Mouse (Mus musculus) telencephalon, adult 2 months (tissue): ENCODE results near the gene 1190007I07Rik.

ENCODE experiments used
- DNase-seq: peaks from one replicate; pipeline ENCODE4 v3.0.0-alpha.2; 2011; ENCODE audit warnings: low read depth, low spot score

Gene 1190007I07Rik

DNA sequence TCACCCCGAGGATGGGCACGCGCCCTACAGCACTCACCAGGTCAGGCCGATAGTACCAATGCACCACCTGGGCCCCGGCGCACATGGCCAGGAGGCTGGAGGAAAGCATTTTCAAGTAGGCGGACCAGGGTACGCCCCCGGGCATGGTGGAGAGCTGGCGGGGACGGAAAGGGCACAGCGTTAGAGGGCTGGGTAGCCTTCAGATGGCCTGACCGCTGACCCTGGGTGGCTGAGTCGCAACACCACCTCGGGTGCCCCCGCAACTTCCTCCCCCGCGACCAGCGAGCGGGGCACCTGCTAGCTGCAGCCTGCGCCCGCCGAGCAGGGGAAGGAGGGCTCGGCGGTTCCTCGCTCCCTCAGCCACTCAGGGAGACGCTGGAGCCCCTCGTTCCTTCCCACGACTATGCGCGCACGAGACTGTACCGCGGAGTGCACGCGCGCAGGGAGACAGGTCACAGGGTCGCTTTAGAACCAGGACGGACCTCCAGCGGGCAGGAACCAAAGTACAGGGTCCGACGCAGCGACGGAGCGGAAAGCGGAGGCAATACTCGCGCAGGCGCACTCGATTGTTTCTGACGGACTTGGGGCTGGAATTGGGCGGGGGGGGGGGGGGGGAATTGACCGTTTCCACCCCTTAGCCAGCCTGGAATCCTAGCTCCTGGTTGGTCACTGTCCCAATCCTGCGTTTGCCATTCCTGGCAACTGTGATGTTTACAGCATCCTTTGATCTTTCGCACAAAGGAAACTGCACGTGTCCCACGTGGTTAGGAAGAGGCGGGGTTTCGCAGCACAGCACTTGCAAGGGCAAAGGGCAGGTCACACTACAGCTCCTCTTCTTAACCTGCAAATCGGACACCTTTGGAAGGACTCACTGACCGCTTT is at the start of gene 1190007I07Rik:
Gene 1190007I07Rik, minus strand, starts transcription at position 558 of the 882 bp plus-strand sequence.
- DNase-seq, result peak; percentile 79

DNA sequence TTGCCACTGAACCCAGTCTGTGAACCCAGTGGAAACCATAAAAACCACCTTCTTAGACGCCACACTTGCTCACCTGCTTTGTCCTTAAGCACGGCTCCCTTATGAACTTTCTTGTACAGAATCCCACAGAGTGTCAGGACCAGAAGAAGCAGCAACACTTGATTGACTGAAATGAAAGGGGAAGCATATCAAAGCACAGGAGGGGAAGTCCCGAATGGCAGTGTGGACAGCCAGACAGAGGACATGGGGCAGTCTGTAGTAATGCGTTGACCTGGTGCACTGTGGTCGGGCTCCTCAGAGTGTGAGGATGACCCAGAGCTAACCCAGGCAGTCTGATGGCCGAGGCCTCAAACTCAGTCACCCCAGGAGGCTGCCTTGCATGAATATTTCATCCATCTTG is 47.2 kb upstream of the 1190007I07Rik start:
- DNase-seq, result no peak

DNA sequence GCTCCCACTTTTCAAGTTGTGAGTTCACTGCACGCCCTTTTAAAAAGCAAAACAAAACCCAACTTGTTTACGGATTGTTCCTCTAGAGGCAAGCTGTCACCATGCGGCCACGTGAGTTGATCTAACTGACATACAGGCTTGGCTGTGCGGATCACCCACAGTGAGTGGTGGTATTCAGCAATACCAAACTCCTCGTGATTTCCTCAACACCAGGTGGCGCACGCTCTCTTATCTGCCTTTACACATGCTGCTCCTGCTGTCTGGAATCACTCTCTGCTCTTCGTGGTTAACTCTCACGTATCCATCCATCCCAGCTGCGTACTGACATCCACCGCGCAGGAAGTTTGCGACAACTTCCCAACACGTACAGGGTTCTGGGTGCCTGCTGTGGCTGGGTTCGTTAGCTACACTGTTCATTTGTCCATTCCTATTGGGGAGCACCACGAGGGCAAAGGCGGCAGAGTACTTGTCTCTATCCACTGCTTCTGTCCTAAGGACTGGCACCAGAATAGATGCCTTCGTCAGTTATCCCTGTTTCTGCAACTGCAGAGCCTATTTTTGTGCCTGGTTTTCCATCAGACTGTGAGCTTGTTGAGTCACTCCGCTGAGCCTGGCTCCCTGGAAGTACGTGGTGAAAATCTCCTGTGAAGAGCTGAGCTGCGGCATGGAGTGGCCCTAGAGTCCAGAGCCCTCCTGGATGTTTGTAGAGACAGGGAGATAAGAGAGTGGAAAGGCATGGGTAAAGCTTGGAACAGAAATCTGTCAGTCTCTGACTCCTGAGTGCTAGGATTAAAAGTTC is 43.6 kb upstream of the 1190007I07Rik start:
- DNase-seq, result peak; percentile 88

DNA sequence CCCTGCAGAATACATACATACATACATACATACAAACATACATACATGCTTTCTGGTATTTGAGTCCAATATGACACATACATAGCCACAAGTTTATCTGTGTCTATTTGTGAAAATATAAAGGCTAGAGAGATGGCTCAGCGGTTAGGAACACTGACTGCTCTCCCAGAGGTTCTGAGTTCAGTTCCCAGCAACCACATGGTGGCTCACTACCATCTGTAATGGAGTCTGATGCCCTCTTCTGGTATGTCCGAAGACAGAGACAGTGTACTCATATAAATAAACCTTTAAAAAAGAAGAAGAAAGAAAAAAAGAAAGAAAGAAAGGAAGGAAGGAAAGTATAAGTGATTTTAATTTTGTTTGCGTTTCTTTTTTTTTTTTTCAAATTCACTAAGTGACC is 42.9 kb upstream of the 1190007I07Rik start:
- DNase-seq, result no peak

DNA sequence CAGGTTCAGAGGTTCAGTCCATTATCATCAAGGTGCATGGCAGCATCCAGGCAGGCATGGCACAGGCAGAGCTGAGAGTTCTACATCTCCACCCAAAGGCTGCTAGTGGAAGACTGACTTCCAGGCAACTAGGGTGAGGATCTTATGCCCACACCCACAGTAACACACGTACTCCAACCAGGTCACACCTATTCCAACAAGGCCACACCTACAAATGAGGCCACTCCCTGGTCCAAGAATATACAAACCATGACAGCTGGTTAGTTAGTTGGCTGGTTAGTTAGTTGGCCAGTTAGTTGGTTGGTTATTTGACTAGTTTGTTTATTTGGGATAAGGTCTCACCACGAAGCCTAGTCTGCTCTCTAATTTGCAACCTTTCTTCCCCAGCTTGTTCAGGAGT is 40.3 kb upstream of the 1190007I07Rik start:
- no peak for DNase-seq

DNA sequence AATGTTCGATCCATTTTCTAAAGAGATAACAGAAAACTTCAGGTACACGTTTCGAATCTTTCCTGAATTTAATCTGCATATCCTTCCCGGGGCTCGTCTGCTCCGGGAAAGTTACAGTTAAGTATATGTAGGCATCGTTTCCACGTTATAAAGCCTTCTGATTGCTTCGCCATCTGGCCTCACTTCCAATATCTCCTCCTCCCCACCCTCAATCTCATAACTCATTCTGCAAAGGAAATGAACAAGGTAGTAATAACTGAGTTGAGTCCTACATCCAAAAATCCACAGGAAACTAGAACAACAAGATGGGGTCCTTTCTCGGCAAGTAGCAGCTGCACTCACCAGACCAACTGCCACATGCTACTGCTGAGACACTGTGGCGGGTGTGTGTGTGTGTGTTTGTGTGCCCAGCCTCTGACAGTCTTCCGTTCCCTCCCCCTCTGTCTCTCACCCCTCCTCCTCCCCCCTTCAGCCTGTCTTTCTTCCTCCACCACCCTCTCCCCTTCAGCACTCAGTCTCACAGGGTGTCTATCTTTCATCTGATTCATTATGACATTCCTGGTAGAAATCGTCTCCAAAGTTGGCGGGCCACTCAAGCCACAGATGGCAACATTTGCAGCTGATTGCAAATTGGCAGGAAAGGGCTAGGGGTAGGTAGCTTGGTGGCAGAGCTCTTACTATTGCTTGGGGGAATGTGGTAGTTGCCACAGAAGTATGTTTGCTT is 39.4 kb upstream of the 1190007I07Rik start:
- DNase-seq, result peak; percentile 63

DNA sequence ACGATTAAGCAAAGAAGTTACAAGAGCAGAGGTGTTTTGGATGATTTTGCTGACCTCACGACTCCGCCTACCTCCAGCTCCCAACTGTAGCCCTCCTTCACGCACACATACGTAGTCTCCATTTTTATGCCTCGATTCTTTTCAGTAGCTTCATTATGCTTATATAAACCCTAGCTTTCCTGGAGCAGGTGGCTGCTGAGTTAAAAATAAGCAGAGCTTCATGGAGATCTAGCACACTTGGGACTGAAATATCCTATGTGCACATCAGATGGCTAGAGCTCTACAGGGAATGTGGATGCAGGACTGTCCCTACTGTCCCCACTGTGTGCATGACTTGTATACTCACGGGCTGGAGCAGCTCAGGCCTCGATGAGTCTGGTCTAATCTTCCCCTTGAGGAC is 38.8 kb upstream of the 1190007I07Rik start:
- DNase-seq, result peak; percentile 94

DNA sequence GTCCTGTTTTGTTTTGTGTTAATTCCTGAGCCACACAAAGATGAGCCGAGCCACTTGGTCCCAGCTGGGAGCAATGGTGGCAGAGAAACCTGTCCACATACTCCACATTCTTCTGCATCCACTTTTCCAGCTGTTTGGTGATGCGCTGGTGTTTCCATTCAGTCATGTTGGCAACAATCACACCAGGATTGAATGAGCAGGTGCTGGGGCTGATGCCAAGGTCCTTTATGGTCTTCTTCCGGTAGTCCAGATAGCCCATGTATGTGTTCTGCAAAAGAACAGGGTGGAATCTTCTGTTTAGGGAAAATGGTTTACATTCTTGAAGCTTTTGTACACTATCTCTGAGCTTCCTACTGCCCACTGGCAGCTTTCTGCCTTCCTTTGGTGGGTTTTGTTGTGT is 31.6 kb upstream of the 1190007I07Rik start:
- DNase-seq, result no peak

DNA sequence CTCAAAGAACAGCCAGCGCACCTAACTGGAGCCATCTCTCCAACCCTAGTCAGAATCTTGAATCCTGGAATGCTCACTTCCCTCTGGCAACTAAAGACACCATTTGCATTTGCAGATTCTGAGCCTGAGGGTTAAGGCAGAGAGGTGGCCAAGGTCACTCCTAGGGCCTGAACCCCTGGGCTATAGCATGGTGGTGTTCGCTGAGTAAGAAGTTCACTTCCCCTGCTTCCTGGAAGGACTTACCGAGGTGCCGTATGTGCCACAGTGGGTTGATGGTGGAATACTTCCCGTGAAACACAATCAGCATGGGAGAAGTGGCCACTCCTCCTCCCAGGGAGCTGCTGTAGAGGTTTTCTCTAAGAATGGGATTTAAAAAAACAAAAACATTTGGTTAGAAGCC is 29.6 kb upstream of the 1190007I07Rik start:
- no peak for DNase-seq

DNA sequence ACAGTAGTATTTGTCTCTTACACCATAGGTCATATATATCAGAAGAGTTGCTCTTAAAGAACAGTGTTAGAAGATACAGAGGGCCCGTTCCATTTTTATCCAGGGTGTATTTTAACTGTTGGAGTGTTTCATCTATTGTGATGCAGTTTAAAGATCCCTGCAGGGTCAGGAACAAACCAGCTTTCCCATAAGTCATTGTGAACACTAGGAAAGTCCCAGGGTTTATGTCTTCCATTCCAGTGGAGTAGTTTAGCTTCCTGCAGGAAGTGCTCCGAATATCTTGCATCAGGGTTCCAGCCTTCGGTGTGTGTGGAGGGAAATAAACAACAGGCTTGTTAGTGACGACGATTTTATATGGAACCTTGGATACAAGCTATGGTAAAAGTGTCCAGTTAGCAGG is 28.2 kb upstream of the 1190007I07Rik start:
- no peak for DNase-seq

DNA sequence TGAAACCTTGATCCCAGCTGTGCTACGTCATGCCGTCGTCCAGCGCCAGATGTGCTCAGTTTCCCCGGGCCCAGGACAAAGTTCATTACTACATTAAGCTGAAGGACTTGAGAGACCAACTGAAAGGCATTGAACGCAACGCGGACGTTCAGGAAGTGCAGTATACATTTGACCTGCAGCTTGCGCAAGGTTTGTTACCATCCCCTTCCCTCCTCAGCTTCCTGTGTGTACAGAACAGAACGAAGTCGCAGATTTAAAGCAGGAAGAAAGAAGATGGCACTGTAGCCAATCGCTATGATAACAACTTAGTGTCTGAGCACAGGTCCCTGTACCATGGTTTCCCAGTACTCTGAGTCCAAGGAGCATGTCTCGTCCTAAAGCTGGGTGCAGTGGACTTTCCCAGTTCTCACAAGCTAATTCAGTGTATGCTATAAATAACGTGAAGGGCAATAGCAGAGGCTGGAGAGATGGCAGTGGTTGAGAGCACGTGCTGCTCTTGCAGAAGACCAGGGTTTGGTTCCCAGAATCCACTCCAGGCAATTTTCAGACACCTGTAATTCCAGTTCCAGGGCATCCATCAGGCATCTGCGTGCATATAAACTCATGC is 24.3 kb upstream of the 1190007I07Rik start:
- DNase-seq, result no peak

DNA sequence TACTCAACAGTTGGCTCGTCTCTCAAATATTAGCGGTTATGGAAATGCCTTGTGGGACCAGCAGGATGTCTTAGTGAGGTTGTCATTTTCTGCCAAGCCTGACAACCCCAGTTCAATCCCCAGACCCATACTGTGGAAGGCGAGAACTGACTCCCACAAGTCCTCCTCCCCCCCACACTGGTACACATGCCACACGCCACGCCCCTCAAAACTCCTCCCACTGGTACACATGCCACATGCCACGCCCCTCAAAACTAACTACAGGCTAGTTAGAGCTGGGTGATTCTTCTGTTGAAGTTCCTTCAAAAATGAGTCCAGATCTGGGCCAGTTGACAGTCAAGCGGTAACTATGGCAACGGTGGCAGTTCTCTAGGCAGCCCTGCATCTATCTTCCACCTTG is 23.1 kb upstream of the 1190007I07Rik start:
- no peak for DNase-seq

DNA sequence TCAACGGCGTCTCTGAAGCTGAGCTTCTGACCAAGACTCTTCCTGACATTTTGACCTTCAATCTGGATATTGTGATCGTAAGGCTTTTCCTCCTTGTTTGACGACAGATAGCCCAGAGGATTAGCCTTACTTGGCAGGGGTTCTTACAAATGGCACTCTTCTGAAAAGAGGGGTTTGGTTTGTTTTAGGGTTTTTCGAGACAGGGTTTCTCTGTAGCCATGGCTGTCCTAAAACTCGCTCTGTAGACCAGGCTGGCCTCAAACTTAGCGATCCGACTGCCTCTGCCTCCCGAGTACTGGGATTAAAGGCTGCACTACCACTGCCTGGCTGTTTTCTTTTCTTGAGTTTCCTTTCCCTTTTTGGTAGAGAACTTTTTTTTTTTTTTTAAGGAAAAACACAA is 18.5 kb upstream of the 1190007I07Rik start:
- DNase-seq, result no peak

DNA sequence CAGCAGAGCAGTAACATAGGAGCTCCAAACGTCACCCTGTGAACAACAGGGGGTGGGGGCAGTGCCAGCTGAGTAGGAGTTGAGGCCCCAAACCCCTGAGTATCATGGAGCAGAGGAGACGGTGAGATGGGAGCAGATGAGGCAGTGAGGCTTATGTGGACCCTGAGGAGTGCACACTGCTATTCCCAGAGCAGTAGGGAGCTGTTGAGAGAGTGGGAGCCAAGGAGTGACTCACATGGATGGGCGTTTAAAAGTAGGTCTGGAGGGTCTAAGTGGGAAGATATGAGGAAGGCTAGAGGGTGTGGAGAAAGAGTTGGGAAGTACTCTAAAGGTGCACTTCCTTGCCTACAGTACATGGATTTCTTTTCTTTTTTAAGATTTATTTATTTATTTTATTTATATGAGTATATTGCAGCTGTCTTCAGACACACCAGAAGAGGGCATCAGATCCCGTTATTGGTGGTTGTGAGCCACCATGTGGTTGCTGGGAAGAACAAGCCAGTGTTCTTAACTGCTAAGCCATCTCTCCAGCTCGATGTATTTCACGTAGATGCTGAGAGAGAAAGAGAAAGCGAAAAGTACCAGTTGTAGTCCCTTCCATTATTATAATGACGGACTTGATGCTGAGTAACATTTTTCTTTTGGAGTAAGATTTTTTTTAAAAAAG is 16.1 kb upstream of the 1190007I07Rik start:
- DNase-seq, result no peak

DNA sequence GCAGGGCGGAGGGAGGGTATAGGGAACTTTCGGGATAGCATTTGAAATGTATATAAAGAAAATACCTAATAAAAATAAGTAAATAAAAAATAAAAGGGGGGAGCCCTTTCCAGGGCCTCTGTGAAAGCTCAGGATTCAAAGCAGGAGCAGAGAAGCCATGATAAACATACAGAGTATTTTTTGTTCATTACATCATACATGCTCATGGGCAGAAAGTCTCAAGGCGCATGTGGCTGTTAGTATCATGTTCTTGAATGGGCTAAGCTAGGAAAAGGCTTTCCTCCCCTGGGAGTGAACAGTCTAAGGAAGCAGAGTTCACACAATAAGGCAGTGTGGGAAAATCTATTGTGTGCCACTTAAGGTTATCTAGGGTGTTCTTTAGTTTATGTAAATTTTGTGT is 13.3 kb upstream of the 1190007I07Rik start:
- no peak for DNase-seq

DNA sequence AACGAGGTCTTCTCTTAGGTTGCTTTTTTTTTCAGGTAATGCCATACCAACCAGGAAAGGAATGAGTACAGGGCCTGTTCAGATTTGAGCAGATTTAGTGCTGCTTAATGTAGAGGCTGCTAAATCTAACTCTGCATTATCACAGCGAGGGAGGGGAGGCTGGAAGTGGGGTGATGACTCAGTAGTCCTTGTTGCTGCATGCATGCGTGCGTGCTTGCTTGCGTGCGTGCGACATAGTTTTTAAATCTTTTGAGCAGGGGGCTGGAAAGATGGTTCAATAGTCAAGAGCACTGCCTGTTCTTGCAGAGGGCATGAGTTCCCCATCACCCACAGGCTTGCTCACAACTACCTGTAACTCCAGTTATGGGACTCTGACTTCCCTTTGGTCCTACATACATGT is 11.3 kb upstream of the 1190007I07Rik start:
- DNase-seq, result no peak

DNA sequence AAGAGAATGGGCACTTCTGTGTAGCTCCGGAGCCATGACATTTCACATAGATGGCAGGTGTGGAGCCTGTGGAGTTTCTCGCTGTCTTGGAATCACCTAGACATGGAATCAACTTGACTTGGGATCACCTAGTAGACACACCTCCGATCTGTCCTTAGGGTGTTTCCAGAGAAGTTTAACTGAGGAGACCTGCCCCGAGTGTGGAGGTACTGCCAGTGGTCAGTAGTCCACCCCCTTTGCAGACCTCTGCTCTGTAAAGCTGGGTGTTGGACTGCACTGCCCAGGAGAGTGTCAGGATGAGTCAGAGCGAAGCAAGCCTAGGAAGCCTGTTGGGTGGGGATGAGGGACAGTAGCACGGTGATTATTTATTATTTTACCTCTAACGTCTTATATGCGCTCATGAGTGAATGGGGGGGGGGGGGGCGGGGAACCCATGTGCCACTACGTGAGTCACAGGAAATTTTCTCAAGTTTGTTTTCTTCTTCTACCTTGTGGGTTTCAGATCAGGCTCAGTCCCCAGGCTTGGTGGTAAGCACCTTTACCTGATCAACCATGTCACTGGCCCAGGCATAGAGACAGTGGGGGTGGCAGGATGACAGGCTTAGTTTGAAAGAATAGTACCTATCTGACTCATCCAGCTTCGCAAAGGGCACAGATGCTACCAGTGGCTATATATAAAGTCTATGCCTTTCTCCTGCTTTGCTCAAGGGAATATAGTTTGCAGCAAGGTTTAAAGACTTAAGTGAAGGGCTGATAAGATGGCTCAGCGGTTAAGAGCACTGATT is 9.7 kb upstream of the 1190007I07Rik start:
- DNase-seq, result no peak

DNA sequence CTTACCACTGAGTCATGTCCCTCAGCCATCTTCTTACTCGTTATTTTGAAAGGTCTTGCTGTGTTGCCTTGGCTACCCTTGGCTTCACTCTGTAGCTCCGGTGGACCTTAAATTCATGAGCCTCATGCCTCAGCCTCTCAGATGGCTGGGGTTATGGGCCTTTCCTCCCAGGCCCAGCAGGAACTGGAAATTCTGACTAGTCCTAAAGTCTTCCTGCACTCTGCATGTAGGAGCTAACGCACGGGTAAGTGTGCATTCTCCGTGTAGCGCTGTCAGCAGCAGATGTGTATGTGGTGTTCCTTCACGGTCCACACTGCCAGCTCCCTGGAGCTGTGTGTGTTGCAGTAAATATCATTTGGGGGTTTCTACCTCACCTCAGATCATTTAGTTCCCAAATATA is 8.1 kb upstream of the 1190007I07Rik start:
- DNase-seq, result no peak

DNA sequence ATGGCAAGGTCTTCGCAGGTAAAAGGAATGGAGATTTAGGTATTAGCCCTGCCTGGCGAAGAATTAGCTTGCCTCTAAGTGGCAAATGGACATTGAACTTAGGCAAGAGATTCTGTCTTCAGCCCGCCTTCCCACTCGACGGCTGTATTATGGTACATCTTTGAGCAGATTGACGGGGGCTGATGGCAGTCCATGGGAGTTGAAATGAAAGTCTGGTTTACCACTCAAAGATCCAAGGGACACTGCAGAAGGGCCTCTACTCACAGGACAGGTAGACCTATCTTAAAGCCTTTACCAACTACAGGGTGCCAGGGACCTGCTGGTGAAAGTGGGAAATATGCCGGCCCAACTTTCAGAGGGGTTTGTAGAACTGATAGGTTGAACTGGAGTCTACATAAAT is 7.5 kb upstream of the 1190007I07Rik start:
- no peak for DNase-seq

DNA sequence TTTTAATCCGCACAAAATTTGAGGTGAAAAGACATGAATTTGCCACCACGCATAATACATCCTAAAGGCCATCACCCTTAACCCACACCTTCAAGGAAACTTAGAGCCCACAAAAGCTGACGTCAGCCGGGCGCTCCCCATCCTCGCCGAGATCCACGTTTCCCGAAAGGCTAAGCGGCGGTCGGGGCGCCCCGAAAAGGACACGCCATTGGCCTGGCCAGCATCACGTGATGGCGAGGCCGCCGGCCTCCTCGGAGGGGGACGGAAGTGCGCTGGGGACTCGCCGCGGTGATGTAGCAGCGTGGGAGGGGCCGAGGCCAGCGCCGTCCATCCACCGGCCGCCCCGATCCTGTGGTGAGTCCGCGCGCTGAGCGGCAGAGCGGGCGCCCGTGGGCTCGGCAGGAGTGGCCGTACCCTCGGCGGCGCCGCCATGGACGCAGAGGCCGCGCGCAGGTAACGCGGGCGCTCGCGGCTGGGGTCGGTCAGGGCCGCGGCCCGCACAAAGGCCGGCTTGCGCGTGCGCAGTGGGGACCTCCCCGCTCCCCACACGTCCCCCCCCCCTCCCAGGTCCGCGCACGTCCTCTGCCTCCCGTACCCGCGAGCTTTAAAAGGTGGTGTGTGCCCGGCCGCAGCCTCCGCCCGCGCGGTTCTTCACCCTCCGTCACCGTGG is 6.7 kb upstream of the 1190007I07Rik start, which contains the start of gene Tdg:
Gene Tdg, plus strand, starts transcription at position 243 of the 670 bp plus-strand sequence.
- peak; percentile 92 for DNase-seq
